Mouse (Mus musculus) thymus, adult 2 months (tissue): ENCODE measurements around the gene Tmem115. TPM values are rescaled to one million over a fixed set of nuclear protein-coding genes. Genes with fewer than 3 reads are reported as not detected.

Source experiments
- DNase-seq: peaks from one replicate; pipeline ENCODE4 v3.0.0; 2021
- H3K27ac ChIP-seq: fragments of 200-500 bp; 2 replicates; pipeline ENCODE4 v1.5.1; 2012; ENCODE audit warnings: low read length, control low read depth; ENCODE audit not compliant: control insufficient read depth, insufficient read depth
- H3K27me3 ChIP-seq: fragments of 200-500 bp; 2 replicates; pipeline ENCODE4 v1.6.1; 2012; ENCODE audit warnings: mild to moderate bottlenecking, low read length, moderate library complexity, mixed read lengths; ENCODE audit not compliant: control insufficient read depth, insufficient read depth
- H3K36me3 ChIP-seq: fragments of 200-500 bp; 2 replicates; pipeline ENCODE4 v1.6.1; 2012; ENCODE audit warnings: mild to moderate bottlenecking, low read length, moderate library complexity; ENCODE audit not compliant: control insufficient read depth, insufficient read depth
- H3K4me1 ChIP-seq: fragments of 200-500 bp; replicated peaks from 2 replicates; pipeline ENCODE4 v1.6.1; 2012; ENCODE audit warnings: low read length; ENCODE audit not compliant: control insufficient read depth, insufficient read depth
- H3K4me3 ChIP-seq: fragments of 200-500 bp; 2 replicates; pipeline ENCODE4 v1.5.1; 2012; ENCODE audit warnings: mild to moderate bottlenecking, low read length, control low read depth, moderate library complexity; ENCODE audit not compliant: control insufficient read depth, insufficient read depth
- CTCF ChIP-seq: fragments of 200-500 bp; IDR thresholded peaks from 2 replicates; pipeline ENCODE4 v1.5.1; 2012; ENCODE audit warnings: mild to moderate bottlenecking, control low read depth, low read length, moderate library complexity, borderline replicate concordance; ENCODE audit not compliant: control insufficient read depth, poor library complexity, insufficient read depth; ENCODE audit errors: extremely low read depth
- POLR2A ChIP-seq: fragments of 200-500 bp; IDR thresholded peaks from 2 replicates; pipeline ENCODE4 v1.6.1; 2012; ENCODE audit warnings: mild to moderate bottlenecking, low read length, control low read depth, moderate library complexity; ENCODE audit not compliant: control insufficient read depth, poor library complexity, insufficient read depth; ENCODE audit errors: extremely low read depth
- WGBS: fragments of 180-500 bp; shearing (Covaris S2); methylation state at CpG from one replicate; pipeline ENCODE4 v1.1.7; 2018; 5-methylcytosine and 5-hydroxymethylcytosine counted together
- polyA plus RNA-seq: library from polyadenylated mRNA; depleted of rRNA; stranded (reverse); fragments of >200 nt; gene quantifications from 2 replicates; pipeline ENCODE4 v1.2.3, GENCODE M21; 2012

Gene Tmem115
- polyA plus RNA-seq, 1 experiment, result 55.7 TPM

- Histone ChIP-seq H3K36me3 (no peaks in the 10 kb centered on the region), H3K4me1 (no peaks in the 10 kb centered on the region), H3K27ac (no peak overlapping the region), H3K4me3 (no peak overlapping the region), H3K27me3 (no peaks in the 10 kb centered on the region; the same call in 1 of the 2 replicates)
- WGBS, result 59% methylated on average over 10 of the region's 10 CpGs
- no peak for TF ChIP-seq CTCF
- no peak for TF ChIP-seq POLR2A
- DNase-seq, result no peak
Measured at GRCm38 (mm10) chr9:107508266-107508665, 25.5 kb upstream of the Tmem115 start.

GRCm38 (mm10) chr9:107510384-107511100 lies 23.2 kb upstream of the Tmem115 start:
- Histone ChIP-seq H3K27ac (no peak overlapping the region), H3K27me3 (no peaks in the 10 kb centered on the region; the same call in 1 of the 2 replicates), H3K36me3 (no peaks in the 10 kb centered on the region), H3K4me3 (no peak overlapping the region), H3K4me1 (no peaks in the 10 kb centered on the region)
- DNase-seq, result no peak
- 83% methylated on average over 14 of the region's 14 CpGs for WGBS
- TF ChIP-seq POLR2A, result no peak

- H3K4me3 ChIP-seq, result no peak overlapping the region
- no peaks in the 10 kb centered on the region; the same call in 1 of the 2 replicates for H3K27me3 ChIP-seq
- no peaks in the 10 kb centered on the region for H3K36me3 ChIP-seq
- no peak overlapping the region for H3K27ac ChIP-seq
- 64% methylated on average over 8 of the region's 8 CpGs for WGBS
- H3K4me1 ChIP-seq, result no peaks in the 10 kb centered on the region
- DNase-seq, result no peak
- TF ChIP-seq POLR2A, result no peak
- no peak for TF ChIP-seq CTCF
Measured at GRCm38 (mm10) chr9:107511436-107511835, 22.3 kb upstream of the Tmem115 start.

DNA sequence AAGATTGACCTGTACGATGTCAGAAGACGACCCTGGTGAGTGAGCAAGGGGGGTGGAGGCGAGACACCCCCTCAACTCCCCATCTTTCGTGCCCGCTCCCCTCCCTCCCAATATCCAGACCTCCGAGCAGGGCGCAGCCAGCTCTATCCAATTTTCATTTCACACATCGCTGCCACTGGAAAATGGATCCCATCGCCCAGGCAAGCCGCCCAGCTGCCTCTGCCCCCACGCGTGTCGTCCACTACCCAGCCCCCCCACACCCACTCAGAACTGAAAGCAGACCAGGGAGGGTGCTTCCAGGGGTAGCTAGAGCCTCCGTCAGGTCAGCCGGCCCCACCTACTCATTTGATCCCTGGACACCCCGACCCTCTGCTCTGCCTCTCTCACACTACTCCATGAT lies 21.4 kb upstream of the Tmem115 start:
- no peak overlapping the region for H3K4me3 ChIP-seq
- WGBS, result 88% methylated on average over 16 of the region's 16 CpGs
- no peak overlapping the region for H3K27ac ChIP-seq
- no peaks in the 10 kb centered on the region for H3K4me1 ChIP-seq
- no peaks in the 10 kb centered on the region for H3K36me3 ChIP-seq
- DNase-seq, result no peak
- TF ChIP-seq POLR2A, result no peak
- TF ChIP-seq CTCF, result no peak
- no peaks in the 10 kb centered on the region; the same call in 1 of the 2 replicates for H3K27me3 ChIP-seq

- TF ChIP-seq POLR2A (no peak), CTCF (peak; percentile 99)
- Histone ChIP-seq H3K27me3 (no peaks in the 10 kb centered on the region; the same call in 1 of the 2 replicates), H3K36me3 (no peaks in the 10 kb centered on the region), H3K4me1 (no peaks in the 10 kb centered on the region), H3K4me3 (no peak overlapping the region), H3K27ac (no peak overlapping the region)
- 31% methylated on average over 14 of the region's 14 CpGs for WGBS
- peak; percentile 84 for DNase-seq
Measured at GRCm38 (mm10) chr9:107514303-107514955, 19.3 kb upstream of the Tmem115 start.

- no peak overlapping the region for H3K27ac ChIP-seq
- 90% methylated on average over 6 of the region's 6 CpGs for WGBS
- no peaks in the 10 kb centered on the region for H3K27me3 ChIP-seq
- H3K4me1 ChIP-seq, result peaks cover 17% of the 10 kb centered on the region
- no peak overlapping the region for H3K4me3 ChIP-seq
- no peaks in the 10 kb centered on the region for H3K36me3 ChIP-seq
- no peak for DNase-seq
- TF ChIP-seq CTCF (no peak), POLR2A (no peak)
Measured at GRCm38 (mm10) chr9:107520331-107520730, 13.4 kb upstream of the Tmem115 start.

- 4% methylated on average over 5 of the region's 5 CpGs for WGBS
- H3K27me3 ChIP-seq, result no peaks in the 10 kb centered on the region
- peaks cover 18% of the 10 kb centered on the region for H3K4me1 ChIP-seq
- H3K27ac ChIP-seq, result peak overlapping the region; percentile 55
- no peak overlapping the region for H3K4me3 ChIP-seq
- DNase-seq, result peak; percentile 64
- no peak for TF ChIP-seq POLR2A
- no peak for TF ChIP-seq CTCF
- H3K36me3 ChIP-seq, result no peaks in the 10 kb centered on the region
Measured at GRCm38 (mm10) chr9:107521190-107521589, 12.6 kb upstream of the Tmem115 start.
